Mouse (Mus musculus) stomach, embryonic 15.5 days (tissue): ENCODE measurements at regions not wholly inside any gene's neighbourhood (a gene's known extent, or its start where the extent isn't known, plus 50 kb on each side); places are given as distances from the start of the nearest gene placed in this dataset.
A peak's percentile ranks its signal among the peaks of the same experiment; 100 is the strongest.

Source experiments
- ATAC-seq: fragments of 200-750 bp; cut with Nextera tagmentation; 2 replicates; pipeline ENCODE4 v1.8.0; 2017; ENCODE audit warnings: low read depth, moderate number of reproducible peaks, moderate TSS enrichment; ENCODE audit not compliant: insufficient read depth, low FRiP score
- H3K27ac ChIP-seq: fragments of 300-500 bp; sonication (generic); 2 replicates; pipeline ENCODE4 v1.5.1; 2015; ENCODE audit warnings: mild to moderate bottlenecking, inconsistent platforms
- H3K27me3 ChIP-seq: fragments of 300-500 bp; sonication (generic); replicated peaks from 2 replicates; pipeline ENCODE4 v1.6.1; 2015; ENCODE audit warnings: inconsistent platforms
- H3K36me3 ChIP-seq: fragments of 300-500 bp; sonication (generic); 2 replicates; pipeline ENCODE4 v1.6.1; 2015; ENCODE audit warnings: inconsistent platforms
- H3K4me1 ChIP-seq: fragments of 300-500 bp; sonication (generic); 2 replicates; pipeline ENCODE4 v1.6.1; 2015; ENCODE audit warnings: inconsistent platforms
- H3K4me2 ChIP-seq: fragments of 300-500 bp; sonication (generic); 2 replicates; pipeline ENCODE4 v1.6.1; 2015; ENCODE audit warnings: mild to moderate bottlenecking, inconsistent platforms
- H3K4me3 ChIP-seq: fragments of 300-500 bp; sonication (generic); replicated peaks from 2 replicates; pipeline ENCODE4 v1.5.1; 2015; ENCODE audit warnings: inconsistent platforms
- H3K9ac ChIP-seq: fragments of 300-500 bp; sonication (generic); 2 replicates; pipeline ENCODE4 v1.6.1; 2015; ENCODE audit warnings: inconsistent platforms
- H3K9me3 ChIP-seq: fragments of 300-500 bp; sonication (generic); 2 replicates; pipeline ENCODE4 v1.6.1; 2016; ENCODE audit warnings: inconsistent platforms
- WGBS: fragments of 180-500 bp; shearing (Covaris S2); methylation state at CpG from one replicate; pipeline ENCODE4 v1.1.7; 2015; 5-methylcytosine and 5-hydroxymethylcytosine counted together

DNA sequence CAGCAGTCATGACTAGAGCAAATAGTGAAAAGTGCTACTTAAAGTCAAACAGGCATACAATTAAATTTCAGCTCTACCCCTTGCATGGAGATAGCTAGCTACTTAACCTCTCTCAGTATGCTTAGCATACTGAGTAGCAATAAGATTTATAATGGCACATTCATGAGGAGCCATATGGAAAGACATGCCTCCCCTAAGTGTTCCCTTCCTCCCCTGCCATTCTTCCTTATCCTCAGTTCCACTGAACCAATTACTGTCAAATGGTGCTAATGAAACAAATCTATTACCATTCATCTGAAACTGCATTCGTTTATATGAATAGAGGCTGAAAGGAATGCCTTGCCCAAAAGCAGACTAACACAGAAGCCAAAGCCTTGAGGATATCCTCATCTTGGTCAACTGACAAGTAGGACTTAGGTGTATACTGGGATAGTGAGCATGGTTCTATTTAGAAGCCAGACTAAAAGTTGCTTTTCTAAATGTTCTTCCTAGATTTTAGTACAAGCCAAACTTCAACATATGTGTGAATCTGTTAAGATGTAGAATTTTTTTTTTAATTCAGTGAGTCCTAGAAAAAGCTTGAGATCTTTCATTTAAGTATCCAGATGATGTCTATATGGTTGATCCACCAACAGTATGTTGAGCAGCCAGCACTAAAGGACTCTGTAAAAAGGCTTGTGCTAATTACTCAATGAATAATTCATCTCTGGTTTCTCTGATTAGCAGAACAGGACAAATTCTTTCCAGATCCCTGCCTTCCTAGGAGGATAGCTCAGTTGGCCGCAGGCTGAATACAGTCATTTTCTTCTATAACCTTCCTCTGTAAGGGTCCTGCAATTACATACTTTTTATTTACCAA lies 368.7 kb downstream of the Tmem135 start:
- Histone ChIP-seq H3K36me3 (no peaks in the 10 kb centered on the region), H3K27ac (no peak overlapping the region), H3K9me3 (no peaks in the 10 kb centered on the region), H3K4me3 (no peak overlapping the region), H3K27me3 (no peaks in the 10 kb centered on the region), H3K9ac (no peak overlapping the region), H3K4me1 (no peaks in the 10 kb centered on the region), H3K4me2 (no peak overlapping the region)
- WGBS = 82% methylated on average over 2 of the region's 2 CpGs
- ATAC-seq = no peak

GRCm38 (mm10) chr7:89023230-89024030 lies 380.6 kb downstream of the Tmem135 start:
- no peak overlapping the region for H3K27ac ChIP-seq
- 83% methylated on average over 3 of the region's 3 CpGs for WGBS
- no peak overlapping the region for H3K4me3 ChIP-seq
- no peak for ATAC-seq
- H3K4me2 ChIP-seq = no peak overlapping the region
- no peak overlapping the region for H3K9ac ChIP-seq
- H3K4me1 ChIP-seq = no peaks in the 10 kb centered on the region
- H3K27me3 ChIP-seq = no peaks in the 10 kb centered on the region
- H3K36me3 ChIP-seq = no peaks in the 10 kb centered on the region
- no peaks in the 10 kb centered on the region for H3K9me3 ChIP-seq

- H3K4me1 ChIP-seq = no peaks in the 10 kb centered on the region
- no peaks in the 10 kb centered on the region for H3K9me3 ChIP-seq
- H3K9ac ChIP-seq = no peak overlapping the region
- no peak overlapping the region for H3K4me3 ChIP-seq
- WGBS = 86% methylated on average over 4 of the region's 4 CpGs
- H3K36me3 ChIP-seq = no peaks in the 10 kb centered on the region
- H3K4me2 ChIP-seq = no peak overlapping the region
- ATAC-seq = no peak
- no peak overlapping the region for H3K27ac ChIP-seq
- no peaks in the 10 kb centered on the region for H3K27me3 ChIP-seq
Observed at GRCm38 (mm10) chr7:88998815-88999392, 405.1 kb downstream of the Tmem135 start.

- Histone ChIP-seq H3K4me1 (no peaks in the 10 kb centered on the region), H3K9me3 (no peaks in the 10 kb centered on the region), H3K9ac (no peak overlapping the region), H3K36me3 (no peaks in the 10 kb centered on the region), H3K27me3 (no peaks in the 10 kb centered on the region), H3K27ac (no peak overlapping the region), H3K4me3 (no peak overlapping the region), H3K4me2 (no peak overlapping the region)
- WGBS = 82% methylated on average over 3 of the region's 3 CpGs
- ATAC-seq = no peak
Observed at GRCm38 (mm10) chr7:88997815-88998477, 406.1 kb downstream of the Tmem135 start.

DNA sequence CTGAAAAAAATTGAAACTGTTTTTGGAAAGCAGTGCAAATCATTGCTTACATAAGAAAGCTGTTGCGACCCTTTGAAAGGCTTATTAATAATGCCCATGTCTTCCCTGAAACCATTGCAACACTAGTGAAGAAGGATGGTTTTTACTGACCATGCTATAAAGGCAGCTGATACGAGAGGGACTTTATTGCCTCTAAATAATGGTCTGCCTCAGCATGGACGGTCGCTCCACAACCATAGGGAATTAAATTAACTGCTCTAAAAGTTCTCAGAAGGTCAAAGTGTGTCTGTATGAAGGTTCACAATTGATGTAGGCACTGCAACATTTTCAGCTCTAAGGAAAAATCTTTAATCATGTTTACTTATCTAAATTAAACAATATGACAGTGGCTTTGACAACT lies 429.6 kb downstream of the Tmem135 start:
- ATAC-seq = no peak
- Histone ChIP-seq H3K9me3 (no peaks in the 10 kb centered on the region), H3K9ac (no peak overlapping the region), H3K36me3 (no peaks in the 10 kb centered on the region), H3K27ac (no peak overlapping the region), H3K4me1 (no peaks in the 10 kb centered on the region), H3K27me3 (no peaks in the 10 kb centered on the region), H3K4me2 (no peak overlapping the region), H3K4me3 (no peak overlapping the region)
- WGBS = 31% methylated on average over 4 of the region's 4 CpGs

DNA sequence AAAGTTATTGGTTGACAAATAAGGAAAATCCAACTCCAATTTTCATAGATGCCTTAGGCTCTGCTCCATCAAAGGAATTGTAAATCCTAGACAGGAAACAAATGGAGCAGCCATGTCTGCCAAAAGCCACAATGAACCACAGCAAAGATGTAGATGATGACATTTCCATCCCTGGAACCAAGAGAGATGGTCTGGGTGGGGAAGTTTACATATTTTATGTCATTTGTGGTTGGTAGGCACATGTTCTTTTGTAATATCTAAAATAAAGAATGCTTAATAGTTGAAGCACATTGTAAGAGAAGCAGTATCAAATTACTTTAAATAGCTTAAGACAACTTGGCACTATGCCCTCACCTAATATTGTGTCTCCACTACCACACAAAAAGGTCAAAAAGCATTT lies 443.2 kb downstream of the Tmem135 start:
- H3K27ac ChIP-seq = no peak overlapping the region
- H3K9me3 ChIP-seq = no peaks in the 10 kb centered on the region
- H3K9ac ChIP-seq = no peak overlapping the region
- H3K4me2 ChIP-seq = no peak overlapping the region
- no peaks in the 10 kb centered on the region for H3K4me1 ChIP-seq
- H3K36me3 ChIP-seq = no peaks in the 10 kb centered on the region
- no peaks in the 10 kb centered on the region for H3K27me3 ChIP-seq
- no peak for ATAC-seq
- H3K4me3 ChIP-seq = no peak overlapping the region

- WGBS = 76% methylated on average over 4 of the region's 4 CpGs
- Histone ChIP-seq H3K36me3 (no peaks in the 10 kb centered on the region), H3K4me3 (no peak overlapping the region), H3K27me3 (no peaks in the 10 kb centered on the region), H3K4me2 (no peak overlapping the region), H3K9me3 (no peaks in the 10 kb centered on the region), H3K4me1 (no peaks in the 10 kb centered on the region), H3K27ac (no peak overlapping the region), H3K9ac (no peak overlapping the region)
- no peak for ATAC-seq
Observed at GRCm38 (mm10) chr7:88960190-88960589, 443.8 kb downstream of the Tmem135 start.

- Histone ChIP-seq H3K9ac (no peak overlapping the region), H3K4me1 (no peaks in the 10 kb centered on the region), H3K4me3 (no peak overlapping the region), H3K36me3 (no peaks in the 10 kb centered on the region), H3K9me3 (no peaks in the 10 kb centered on the region), H3K27ac (0 out of 2 replicates have a peak overlapping the region, but pooled peaks have one; percentile 5), H3K27me3 (no peaks in the 10 kb centered on the region), H3K4me2 (no peak overlapping the region)
- WGBS = 37% methylated on average over 6 of the region's 6 CpGs
- ATAC-seq = no peak
Observed at GRCm38 (mm10) chr7:88959332-88960124, 444.5 kb downstream of the Tmem135 start.

- H3K9me3 ChIP-seq = no peaks in the 10 kb centered on the region
- no peak for ATAC-seq
- no peak overlapping the region for H3K4me2 ChIP-seq
- no peak overlapping the region for H3K27ac ChIP-seq
- H3K4me1 ChIP-seq = no peaks in the 10 kb centered on the region
- H3K4me3 ChIP-seq = no peak overlapping the region
- no peak overlapping the region for H3K9ac ChIP-seq
- WGBS = 69% methylated on average over 3 of the region's 3 CpGs
- no peaks in the 10 kb centered on the region for H3K36me3 ChIP-seq
- H3K27me3 ChIP-seq = no peaks in the 10 kb centered on the region
Observed at GRCm38 (mm10) chr7:88954978-88955377, 449.0 kb downstream of the Tmem135 start.

DNA sequence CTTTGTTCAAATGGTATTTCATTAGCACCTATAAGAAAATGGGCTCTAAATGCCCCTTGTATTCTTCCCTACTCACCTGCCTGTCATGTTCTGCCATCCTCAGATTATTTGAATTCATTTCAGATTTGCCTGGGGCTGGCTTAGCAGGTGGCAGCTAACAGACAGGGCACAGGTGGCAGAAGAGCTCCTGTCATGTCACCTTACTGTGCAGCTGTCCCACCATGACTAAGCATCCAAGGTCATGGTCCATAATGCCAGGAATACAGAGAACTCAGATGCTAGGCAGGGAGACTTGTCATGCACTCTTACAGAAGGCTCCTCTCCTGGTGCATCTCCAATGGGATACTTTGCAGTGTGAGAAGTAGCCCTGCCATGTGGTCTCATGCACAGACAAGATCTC lies 458.7 kb downstream of the Tmem135 start:
- ATAC-seq = no peak
- Histone ChIP-seq H3K36me3 (no peaks in the 10 kb centered on the region), H3K27ac (no peak overlapping the region), H3K27me3 (no peaks in the 10 kb centered on the region), H3K9ac (no peak overlapping the region), H3K4me2 (no peak overlapping the region), H3K9me3 (no peaks in the 10 kb centered on the region), H3K4me3 (no peak overlapping the region), H3K4me1 (no peaks in the 10 kb centered on the region)

DNA sequence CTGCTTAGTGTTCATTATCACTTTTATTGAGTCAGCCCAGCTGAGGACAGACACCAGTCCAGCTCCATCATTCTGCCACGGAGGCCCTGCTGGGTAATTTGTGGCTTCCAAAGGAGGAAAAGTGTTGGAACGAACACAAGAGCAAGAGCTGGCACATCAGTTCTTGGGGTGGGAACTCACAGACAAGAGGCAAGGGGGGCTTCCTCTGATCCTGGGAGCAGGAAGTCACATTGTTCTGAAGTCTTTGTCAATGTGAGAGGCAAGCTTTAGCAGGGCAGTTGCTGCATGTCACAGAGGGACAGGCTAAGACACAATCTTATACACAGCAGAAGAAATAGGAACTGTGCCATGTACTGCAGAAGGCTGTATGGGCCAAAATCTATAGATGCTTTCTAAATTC lies 459.1 kb downstream of the Tmem135 start:
- H3K36me3 ChIP-seq = no peaks in the 10 kb centered on the region
- no peak overlapping the region for H3K9ac ChIP-seq
- no peak overlapping the region for H3K4me3 ChIP-seq
- no peak overlapping the region for H3K4me2 ChIP-seq
- no peaks in the 10 kb centered on the region for H3K4me1 ChIP-seq
- no peak for ATAC-seq
- H3K27ac ChIP-seq = no peak overlapping the region
- no peaks in the 10 kb centered on the region for H3K9me3 ChIP-seq
- no peaks in the 10 kb centered on the region for H3K27me3 ChIP-seq
- 42% methylated on average over 2 of the region's 2 CpGs for WGBS
